Mouse (Mus musculus): ENCODE data around the gene Arhgef2. TPM values are rescaled to one million over a fixed set of nuclear protein-coding genes. Genes with fewer than 3 reads are reported as not detected.
"Not testable (repeated sequence)": the region's sequence is repeated elsewhere in the genome, so short reads cannot be mapped to it uniquely, and the experiment has no call there.

The Arhgef2 gene
- polyA plus RNA-seq, 3 experiments from 2014 or later: 37.5 to 56.4 (median 46.5) TPM

GRCm38 (mm10) chr3:88591950-88592731 lies 13.6 kb upstream of the Arhgef2 start:
- peak; percentile 81 for ATAC-seq

DNA sequence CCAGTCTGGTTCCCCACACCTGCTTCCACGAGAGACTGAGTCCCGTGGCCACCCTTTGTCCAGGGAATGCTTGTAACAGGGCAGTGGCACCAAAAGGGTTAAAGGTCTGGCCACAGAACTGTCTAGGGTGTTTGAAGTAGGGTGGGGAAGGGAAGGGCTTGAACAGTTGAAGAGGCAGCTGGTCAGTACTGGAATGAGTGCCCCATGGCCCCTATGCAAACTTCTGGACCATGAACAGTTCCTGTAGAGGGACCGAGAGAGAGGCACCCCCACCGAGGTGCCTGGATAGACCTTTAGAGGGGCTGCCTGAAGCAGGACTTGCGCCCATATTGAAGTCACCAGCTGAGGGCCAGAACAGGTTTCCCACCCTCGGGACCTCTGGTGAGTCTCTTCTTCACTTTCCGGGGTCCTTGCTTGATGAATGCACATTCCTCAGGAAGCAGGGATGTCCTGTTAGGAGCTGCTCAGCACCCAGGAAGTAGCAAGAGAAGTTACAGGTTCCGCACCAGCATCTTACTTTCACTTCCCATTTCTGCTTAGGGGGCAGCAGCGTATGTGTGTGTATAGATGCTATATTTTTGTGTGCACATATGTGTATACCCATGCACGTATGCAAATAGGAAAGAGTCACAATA lies 12.7 kb upstream of the Arhgef2 start:
- peak; percentile 55 for ATAC-seq

GRCm38 (mm10) chr3:88593893-88594580 lies 11.7 kb upstream of the Arhgef2 start:
- no peak for ATAC-seq

DNA sequence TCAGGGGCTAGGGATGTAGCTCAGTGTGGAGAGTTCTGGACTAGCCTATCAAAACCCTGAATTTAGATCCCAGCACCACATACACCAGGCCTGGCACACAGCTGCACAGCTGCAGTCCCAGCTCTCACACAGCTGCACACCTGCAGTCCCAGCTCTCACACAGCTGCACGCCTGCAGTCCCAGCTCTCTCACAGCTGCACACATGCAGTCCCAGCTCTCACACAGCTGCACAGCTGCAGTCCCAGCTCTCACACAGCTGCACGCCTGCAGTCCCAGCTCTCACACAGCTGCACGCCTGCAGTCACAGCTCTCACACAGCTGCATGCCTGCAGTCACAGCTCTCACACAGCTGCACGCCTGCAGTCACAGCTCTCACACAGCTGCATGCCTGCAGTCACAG lies 9.2 kb upstream of the Arhgef2 start:
- not testable (repeated sequence) for ATAC-seq

DNA sequence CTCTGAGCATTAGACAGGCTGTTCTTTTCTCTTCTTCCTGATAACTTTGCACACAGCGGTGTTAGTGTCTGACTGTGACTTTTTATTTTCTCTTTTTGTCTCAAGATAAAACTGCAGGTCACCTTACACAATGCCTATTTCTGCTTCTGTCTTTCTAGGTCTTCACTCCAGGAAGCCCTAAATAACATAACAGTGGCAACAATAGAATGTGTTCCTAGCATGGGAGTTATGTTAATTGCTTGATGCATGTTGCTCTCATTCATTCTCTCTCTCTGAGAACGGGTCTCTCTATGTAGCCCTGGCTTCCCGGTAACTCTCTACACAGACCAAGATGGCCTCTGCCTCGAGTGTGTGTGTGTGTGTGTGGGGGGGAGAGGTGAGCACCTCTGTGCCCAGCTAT lies 3.3 kb upstream of the Arhgef2 start:
- no peak for ATAC-seq

DNA sequence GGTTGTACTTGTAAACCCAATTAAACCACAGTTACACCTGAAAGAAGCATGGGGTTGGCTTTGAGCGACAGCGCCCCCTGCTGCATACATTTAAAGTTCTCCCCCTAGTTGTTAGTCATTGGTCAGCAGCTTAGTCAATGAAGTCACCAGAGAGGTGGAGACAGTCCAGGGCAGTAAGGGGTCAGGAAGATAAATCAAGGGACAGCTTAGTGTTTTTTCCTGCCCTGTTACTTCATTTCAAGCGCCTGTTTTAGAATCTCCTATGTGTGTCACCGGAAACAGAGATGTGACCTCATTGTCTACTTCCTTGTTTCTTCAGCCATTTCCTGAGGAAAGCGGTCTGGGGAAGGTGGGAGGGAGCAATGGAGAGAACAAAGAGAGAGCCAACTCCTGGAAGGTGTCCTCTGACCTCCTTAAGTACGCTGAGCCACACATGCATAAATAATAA lies 2.0 kb upstream of the Arhgef2 start:
- peak; percentile 58 for ATAC-seq

DNA sequence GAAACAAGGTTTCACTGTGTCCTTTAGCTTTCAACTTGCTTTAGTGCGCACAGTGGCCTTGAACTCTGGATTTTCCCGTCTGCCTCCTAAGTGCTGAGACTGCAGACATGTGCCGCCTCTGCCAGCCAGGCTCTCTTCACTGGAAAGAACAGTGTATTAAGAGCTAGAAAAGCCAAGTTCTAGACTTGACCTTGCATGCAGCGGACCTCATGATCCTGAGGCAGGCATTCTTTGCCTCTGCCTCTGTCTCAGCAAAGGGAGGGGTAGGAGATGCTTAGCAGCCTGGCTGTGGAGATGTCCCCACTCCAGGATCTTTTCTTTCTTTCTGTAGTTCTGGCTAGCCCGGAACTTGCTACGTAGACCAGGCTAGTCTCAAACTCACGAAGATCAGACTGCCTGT lies 903 bp upstream of the Arhgef2 start:
- ATAC-seq: no peak

GRCm38 (mm10) chr3:88607065-88607757 lies 1.4 kb downstream of the Arhgef2 start:
- peak; percentile 94 for ATAC-seq

GRCm38 (mm10) chr3:88607758-88608138 lies 2.0 kb downstream of the Arhgef2 start:
- peak; percentile 8 for ATAC-seq

- no peak for ATAC-seq
Observed at GRCm38 (mm10) chr3:88609066-88609465, 3.3 kb downstream of the Arhgef2 start.

GRCm38 (mm10) chr3:88614418-88614817 lies 8.7 kb downstream of the Arhgef2 start:
- ATAC-seq: no peak

- no peak for ATAC-seq
Observed at GRCm38 (mm10) chr3:88615117-88615516, 9.4 kb downstream of the Arhgef2 start.

DNA sequence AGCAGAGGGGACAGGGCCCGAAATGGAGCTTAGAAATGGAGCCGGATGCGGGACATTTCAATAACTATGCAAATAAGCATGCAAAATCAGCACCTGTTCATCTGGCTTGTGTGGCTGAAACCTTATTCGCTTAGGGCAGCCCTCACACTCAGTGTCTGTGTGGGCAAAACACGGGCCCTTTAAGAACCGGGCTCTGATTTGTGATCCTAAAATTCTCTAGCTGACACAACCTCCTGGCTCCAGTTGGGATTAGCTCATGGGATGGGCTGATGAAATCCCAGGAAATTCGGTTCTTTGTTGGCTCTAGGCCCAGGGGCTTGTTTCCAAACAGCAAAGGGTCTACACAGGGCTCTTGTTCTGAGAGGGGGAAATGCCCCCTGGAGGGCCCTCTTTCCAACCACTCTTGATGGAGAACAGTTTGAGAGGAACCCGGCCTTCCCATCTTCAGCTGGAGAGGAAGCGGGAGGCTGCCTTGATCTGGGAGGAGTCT lies 10.2 kb downstream of the Arhgef2 start:
- no peak for ATAC-seq

DNA sequence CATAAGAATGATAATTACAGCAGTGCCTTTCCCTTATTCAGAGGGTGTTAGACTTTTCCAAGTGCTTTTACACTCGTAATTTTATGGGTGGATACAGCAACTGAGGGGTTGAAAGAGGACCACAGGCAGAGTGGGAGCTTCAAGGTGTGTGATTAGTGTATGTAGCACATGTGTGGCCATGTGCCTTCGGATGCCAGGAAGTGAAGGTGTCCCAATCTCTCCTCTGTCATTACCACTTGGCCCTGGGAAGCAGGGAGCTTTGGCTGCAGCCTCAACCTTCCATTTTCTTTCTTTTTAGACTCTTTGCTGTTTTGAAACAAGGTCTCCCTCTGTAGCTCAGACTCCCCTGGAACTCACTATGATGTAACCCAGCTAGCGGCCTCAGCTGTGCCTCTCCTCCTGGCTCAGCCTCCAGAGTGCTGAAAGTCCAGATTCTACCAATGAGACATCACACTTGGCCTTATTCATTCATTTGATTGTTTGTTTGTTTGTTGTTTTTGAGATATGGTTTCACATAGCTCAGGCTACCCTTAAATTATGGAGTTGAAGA lies 11.3 kb downstream of the Arhgef2 start:
- no peak for ATAC-seq

DNA sequence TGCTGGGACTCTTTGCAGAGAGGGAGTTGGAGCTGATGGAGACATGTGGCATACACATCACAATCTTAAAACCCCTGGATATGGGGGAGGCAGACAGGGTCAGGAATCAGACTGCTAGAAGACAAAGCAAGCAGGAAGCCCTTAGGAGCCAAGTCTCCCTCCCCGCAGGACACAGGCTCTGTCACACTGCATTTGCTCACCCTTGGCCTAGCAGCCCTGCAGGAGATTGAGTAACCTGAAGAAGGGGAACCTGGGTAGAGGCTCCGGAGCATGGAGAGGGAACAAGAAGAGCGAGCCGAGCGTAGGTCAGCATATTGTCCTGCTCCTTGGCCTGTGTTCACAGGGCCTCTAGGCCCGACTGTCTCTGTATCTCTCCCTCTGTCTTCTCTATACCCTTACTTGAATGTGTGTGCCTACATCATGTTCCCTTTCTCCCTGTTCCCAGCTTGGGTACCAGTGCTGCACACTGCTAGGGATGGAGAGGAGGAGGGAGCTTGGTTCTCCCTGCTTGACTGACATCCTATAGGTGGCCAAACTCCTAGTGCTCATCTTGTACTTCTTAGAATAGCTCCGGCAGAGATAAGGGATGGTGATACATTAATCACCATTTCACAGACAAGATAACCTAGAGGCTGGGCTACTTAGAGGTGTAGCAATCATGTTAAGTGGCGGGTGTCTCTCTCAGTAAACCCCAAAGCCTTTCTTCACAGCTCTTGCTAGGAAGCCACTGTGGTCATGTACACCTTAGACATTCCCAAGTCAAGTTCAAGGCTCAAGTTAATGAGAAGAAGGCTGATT lies 12.5 kb downstream of the Arhgef2 start:
- no peak for ATAC-seq

- no peak for ATAC-seq
Observed at GRCm38 (mm10) chr3:88619113-88620097, 13.6 kb downstream of the Arhgef2 start.

GRCm38 (mm10) chr3:88620146-88620991 lies 14.6 kb downstream of the Arhgef2 start:
- ATAC-seq: no peak

DNA sequence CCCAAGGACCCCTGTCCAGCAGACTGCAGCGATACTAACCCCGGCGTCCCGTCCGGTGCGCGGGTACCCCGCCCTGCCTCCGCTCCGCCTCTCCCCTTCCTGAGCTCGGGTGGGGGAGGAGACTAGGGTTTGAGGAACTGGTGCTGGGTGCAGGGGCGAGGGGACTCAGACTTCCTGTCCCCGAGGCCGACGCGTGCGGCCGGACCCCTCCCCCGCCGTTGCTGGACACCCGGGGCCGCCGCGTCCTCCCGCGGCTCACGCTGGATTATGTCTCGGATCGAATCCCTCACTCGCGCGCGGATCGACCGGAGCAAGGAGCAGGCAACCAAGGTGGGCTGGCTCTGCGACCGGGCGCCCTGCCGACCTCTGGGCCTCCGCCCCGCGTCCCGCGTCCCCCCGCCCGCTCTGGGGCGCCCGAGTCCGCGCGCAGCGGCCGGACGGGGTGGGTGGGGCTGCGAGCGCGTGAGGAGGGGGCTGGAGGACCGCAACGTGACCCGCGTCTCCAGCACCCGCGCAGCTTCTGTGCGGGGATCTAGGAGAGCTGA lies 15.3 kb downstream of the Arhgef2 start:
- ATAC-seq: peak; percentile 57

GRCm38 (mm10) chr3:88621537-88622112 lies 15.9 kb downstream of the Arhgef2 start:
- no peak for ATAC-seq
